Mouse (Mus musculus): ENCODE results near the gene Trub1. TPM values are rescaled to one million over a fixed set of nuclear protein-coding genes. Genes with fewer than 3 reads are reported as not detected.
A peak's percentile ranks its signal among the peaks of the same experiment; 100 is the strongest.

Trub1 gene
- polyA plus RNA-seq, 1 experiment from 2014 or later = 28.5 TPM

DNA sequence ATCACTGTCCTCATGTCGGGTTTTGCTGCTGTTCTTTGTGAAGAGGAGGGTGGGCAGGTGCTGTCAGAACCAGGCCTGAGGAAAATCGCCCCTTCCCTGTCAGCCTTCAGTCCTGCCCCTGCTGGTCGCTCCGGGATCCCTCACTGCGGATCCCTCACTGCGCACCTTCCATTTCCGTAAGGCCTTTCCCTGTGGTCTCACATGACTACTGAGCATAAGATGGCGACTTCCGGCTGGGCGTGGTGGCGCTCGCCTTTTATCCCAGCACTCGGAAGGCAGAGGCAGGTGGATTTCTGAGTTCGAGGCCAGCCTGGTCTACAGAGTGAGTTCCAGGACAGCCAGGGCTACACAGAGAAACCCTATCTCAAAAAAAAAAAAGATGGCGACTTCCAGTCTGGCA, 27.4 kb upstream of the Trub1 start:
- H3K4me3 ChIP-seq = no peak overlapping the region
- H3K4me2 ChIP-seq (replicated peaks) = no peak overlapping the region
- H3K9ac ChIP-seq = no peak overlapping the region
- H3K4me1 ChIP-seq = no peaks in the 10 kb centered on the region
- WGBS = 96% methylated on average over 15 of the region's 15 CpGs
- no peaks in the 10 kb centered on the region for H3K27me3 ChIP-seq
- no peaks in the 10 kb centered on the region for H3K36me3 ChIP-seq
- ATAC-seq (ENCODE audit: low FRiP score, low read depth) = no peak
- no peaks in the 10 kb centered on the region for H3K9me3 ChIP-seq
- no peak overlapping the region for H3K27ac ChIP-seq

- no peaks in the 10 kb centered on the region for H3K4me1 ChIP-seq
- no peaks in the 10 kb centered on the region for H3K27me3 ChIP-seq
- H3K9ac ChIP-seq = no peak overlapping the region
- no peaks in the 10 kb centered on the region for H3K36me3 ChIP-seq
- no peaks in the 10 kb centered on the region for H3K9me3 ChIP-seq
- no peak for ATAC-seq (ENCODE audit: low FRiP score, low read depth)
- H3K27ac ChIP-seq = no peak overlapping the region
- H3K4me2 ChIP-seq (replicated peaks) = no peak overlapping the region
- 90% methylated on average over 8 of the region's 8 CpGs for WGBS
- no peak overlapping the region for H3K4me3 ChIP-seq
These were observed 25.9 kb upstream of the Trub1 start for GRCm38 (mm10) chr19:57426841-57427240.

DNA sequence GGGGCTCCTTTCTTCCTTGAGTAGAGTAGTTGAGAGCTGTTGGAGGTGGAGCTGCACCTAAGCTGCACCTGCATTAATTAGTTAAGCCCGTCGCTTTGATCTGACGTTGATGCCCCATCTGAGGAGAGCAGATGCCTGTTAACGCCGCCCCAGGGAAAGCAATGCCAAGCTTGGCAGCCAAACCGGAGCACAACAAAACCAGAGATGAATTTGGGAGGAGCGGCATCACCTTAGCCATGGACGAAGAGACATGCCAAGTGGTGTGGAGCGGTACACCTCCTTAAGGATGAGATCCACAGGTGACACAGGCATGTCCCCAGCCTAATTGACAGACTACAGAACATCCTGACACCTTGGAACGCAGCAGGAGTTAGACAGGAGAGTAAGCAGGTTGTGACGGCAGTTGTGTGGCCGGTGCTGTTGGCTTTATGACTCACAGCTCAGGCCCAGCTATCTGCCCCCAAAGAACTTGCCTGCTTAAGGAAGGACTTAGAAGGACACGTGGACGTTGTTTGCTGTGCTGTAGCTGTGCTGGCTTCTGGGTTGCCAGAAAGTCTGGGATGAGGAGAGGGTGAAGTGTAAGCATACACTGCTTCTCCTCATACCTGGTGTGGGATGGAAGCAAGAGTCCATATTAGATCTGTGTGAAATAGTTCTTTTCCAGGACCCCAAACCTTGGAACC, 24.8 kb upstream of the Trub1 start:
- Histone ChIP-seq H3K4me3 (no peak overlapping the region), H3K27me3 (no peaks in the 10 kb centered on the region), H3K36me3 (no peaks in the 10 kb centered on the region), H3K4me2 (replicated peaks) (no peak overlapping the region), H3K27ac (no peak overlapping the region), H3K4me1 (no peaks in the 10 kb centered on the region), H3K9me3 (no peaks in the 10 kb centered on the region), H3K9ac (no peak overlapping the region)
- WGBS = 67% methylated on average over 14 of the region's 14 CpGs
- no peak for ATAC-seq (ENCODE audit: low FRiP score, low read depth)

DNA sequence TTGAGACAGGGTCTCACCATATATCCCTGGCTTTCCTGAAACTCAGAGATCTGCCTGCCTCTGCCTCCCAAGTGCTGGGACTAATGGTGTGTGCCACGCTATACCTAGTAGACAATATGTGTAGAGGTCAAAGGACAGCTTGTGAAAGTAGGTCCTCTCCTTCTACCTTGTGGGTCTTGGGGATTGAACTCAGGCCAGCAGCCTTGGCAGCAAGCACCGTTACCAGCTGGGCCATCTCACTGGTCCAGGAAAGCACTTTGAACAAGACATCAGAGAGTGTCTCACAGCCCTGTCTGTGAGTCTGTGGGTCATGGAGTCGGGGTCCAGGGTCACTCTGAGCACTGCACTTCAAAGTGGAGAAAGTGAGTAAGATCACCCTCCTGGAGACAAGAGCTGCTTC, 24.1 kb upstream of the Trub1 start:
- WGBS = 87% methylated on average over 3 of the region's 3 CpGs
- Histone ChIP-seq H3K36me3 (no peaks in the 10 kb centered on the region), H3K27me3 (no peaks in the 10 kb centered on the region), H3K9me3 (no peaks in the 10 kb centered on the region), H3K4me1 (no peaks in the 10 kb centered on the region), H3K9ac (no peak overlapping the region), H3K4me3 (no peak overlapping the region), H3K4me2 (replicated peaks) (no peak overlapping the region), H3K27ac (no peak overlapping the region)
- ATAC-seq (ENCODE audit: low FRiP score, low read depth) = no peak

DNA sequence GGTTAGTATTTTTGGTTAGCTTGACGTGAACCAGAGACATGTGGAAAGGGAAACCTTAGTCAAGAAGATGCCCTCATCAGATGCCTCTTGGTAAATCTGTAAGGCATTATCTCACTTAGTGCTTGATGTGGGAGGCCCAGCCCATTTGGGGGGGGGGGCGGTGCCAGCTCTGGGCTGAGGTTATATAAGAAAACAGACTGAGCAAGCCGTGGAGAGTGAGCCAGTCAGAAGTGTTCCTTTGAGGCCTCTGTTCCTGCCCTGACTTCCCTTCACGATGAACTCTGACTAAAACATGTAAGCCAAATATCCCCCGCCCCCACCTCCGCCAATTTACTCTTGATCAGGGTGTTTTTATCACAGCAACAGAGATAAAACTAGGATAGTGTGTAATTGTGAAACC, 22.8 kb upstream of the Trub1 start:
- H3K36me3 ChIP-seq = no peaks in the 10 kb centered on the region
- no peaks in the 10 kb centered on the region for H3K4me1 ChIP-seq
- WGBS = 76% methylated on average over 6 of the region's 6 CpGs
- no peak for ATAC-seq (ENCODE audit: low FRiP score, low read depth)
- H3K9me3 ChIP-seq = no peaks in the 10 kb centered on the region
- no peak overlapping the region for H3K4me2 ChIP-seq (replicated peaks)
- peaks cover 4% of the 10 kb centered on the region; the same call in 1 of the 2 replicates for H3K27me3 ChIP-seq
- H3K9ac ChIP-seq = no peak overlapping the region
- no peak overlapping the region for H3K27ac ChIP-seq
- no peak overlapping the region for H3K4me3 ChIP-seq

- no peak for ATAC-seq (ENCODE audit: low FRiP score, low read depth)
- Histone ChIP-seq H3K36me3 (no peaks in the 10 kb centered on the region), H3K4me2 (replicated peaks) (no peak overlapping the region), H3K9me3 (no peaks in the 10 kb centered on the region), H3K4me3 (no peak overlapping the region), H3K4me1 (peaks cover 4% of the 10 kb centered on the region; the same call in 1 of the 2 replicates), H3K9ac (no peak overlapping the region), H3K27me3 (peaks cover 4% of the 10 kb centered on the region; the same call in 1 of the 2 replicates), H3K27ac (no peak overlapping the region)
- WGBS = 24% methylated on average over 6 of the region's 6 CpGs
These were observed 21.2 kb upstream of the Trub1 start for GRCm38 (mm10) chr19:57431476-57431875.

DNA sequence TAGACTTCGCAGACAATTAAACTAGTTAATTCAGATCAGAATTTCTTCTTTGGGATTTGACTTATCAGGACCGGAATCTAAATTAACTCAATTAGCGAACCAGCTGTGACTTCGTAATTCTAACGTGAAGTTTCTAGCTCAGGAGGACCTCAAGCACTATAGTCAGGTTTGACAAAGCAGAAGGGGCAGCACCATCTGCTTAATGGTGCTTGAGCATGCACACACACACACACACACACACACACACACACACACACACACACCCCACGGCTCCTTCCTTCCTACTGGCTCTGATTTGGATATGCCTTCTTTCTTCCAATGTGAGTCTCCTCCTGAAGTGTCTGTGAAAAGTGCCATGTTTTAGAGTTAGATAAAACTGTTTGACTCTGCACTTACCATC, 18.7 kb upstream of the Trub1 start:
- WGBS = 73% methylated on average over 6 of the region's 6 CpGs
- peaks cover 4% of the 10 kb centered on the region; the same call in 1 of the 2 replicates for H3K27me3 ChIP-seq
- no peak overlapping the region for H3K27ac ChIP-seq
- no peak for ATAC-seq (ENCODE audit: low FRiP score, low read depth)
- no peaks in the 10 kb centered on the region for H3K36me3 ChIP-seq
- no peak overlapping the region for H3K4me3 ChIP-seq
- no peaks in the 10 kb centered on the region for H3K9me3 ChIP-seq
- peaks cover 15% of the 10 kb centered on the region; the same call in 1 of the 2 replicates for H3K4me1 ChIP-seq
- no peak overlapping the region for H3K9ac ChIP-seq
- no peak overlapping the region for H3K4me2 ChIP-seq (replicated peaks)

DNA sequence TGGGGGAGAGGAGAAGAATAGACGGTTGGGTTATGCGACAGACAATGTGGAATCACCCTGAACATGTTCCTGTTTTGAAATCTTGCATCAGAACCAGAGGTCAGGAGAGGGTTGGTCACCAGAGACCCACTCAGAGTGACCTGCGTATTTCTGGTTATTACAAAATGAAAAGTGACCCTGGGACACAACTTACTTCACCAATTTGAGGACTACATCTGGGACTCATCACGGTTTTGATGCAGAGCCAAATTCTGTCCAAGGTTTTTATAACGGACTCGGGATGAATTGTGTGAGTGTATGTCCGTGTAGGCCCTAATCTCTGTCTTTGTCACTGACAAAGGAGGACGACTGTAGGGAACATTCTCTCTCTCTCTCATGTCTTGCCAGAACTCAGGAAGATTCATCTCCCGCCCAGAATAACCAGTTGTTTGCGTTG, 16.1 kb upstream of the Trub1 start:
- Histone ChIP-seq H3K4me3 (no peak overlapping the region), H3K36me3 (no peaks in the 10 kb centered on the region), H3K27me3 (peaks cover 4% of the 10 kb centered on the region; the same call in 1 of the 2 replicates), H3K4me1 (peaks cover 28% of the 10 kb centered on the region), H3K27ac (no peak overlapping the region), H3K4me2 (replicated peaks) (no peak overlapping the region), H3K9ac (no peak overlapping the region), H3K9me3 (no peaks in the 10 kb centered on the region)
- ATAC-seq (ENCODE audit: low FRiP score, low read depth) = no peak
- WGBS = 58% methylated on average over 10 of the region's 10 CpGs

DNA sequence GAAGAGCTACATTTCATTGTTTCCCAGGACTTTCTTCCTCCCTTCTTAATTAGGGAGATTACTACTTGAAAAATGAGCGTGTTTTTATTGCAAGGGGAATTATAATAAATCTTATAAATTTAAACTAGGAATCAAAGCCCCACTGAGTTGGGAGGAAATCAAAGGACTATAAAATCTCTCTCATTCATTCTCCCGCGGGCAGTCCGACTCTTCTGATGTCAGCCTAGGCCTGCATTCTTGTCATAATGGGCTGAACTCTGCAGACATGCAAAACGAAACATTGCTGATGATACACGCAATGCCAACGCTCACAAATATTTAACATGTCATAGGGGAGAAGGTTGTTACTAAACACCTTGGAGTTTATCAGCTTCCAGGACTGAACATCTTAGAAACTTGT, 15.7 kb upstream of the Trub1 start:
- no peaks in the 10 kb centered on the region for H3K36me3 ChIP-seq
- peaks cover 4% of the 10 kb centered on the region; the same call in 1 of the 2 replicates for H3K27me3 ChIP-seq
- WGBS = 38% methylated on average over 7 of the region's 7 CpGs
- H3K4me1 ChIP-seq = peaks cover 30% of the 10 kb centered on the region
- no peak for ATAC-seq (ENCODE audit: low FRiP score, low read depth)
- no peak overlapping the region for H3K27ac ChIP-seq
- no peak overlapping the region for H3K4me2 ChIP-seq (replicated peaks)
- H3K9ac ChIP-seq = no peak overlapping the region
- H3K4me3 ChIP-seq = no peak overlapping the region
- no peaks in the 10 kb centered on the region for H3K9me3 ChIP-seq

DNA sequence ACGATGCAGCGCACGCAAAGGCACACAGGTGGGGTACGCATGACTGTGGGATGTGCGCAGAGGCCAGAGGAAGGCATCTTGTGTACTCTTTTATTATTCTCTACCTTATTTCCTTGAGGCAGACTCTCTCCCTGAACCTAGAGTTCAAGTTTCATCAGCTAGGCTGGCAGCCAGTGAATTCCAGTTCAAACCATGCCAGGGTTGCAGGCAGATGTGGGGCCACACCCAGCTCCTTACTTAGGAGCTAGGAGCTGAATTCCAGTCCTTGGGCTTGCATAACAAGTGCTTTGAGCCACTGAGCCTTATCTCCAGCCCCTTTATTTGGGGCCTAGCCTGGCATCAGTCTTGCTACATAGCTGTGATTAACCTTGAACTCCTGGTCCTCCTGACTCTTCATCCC, 13.4 kb upstream of the Trub1 start:
- Histone ChIP-seq H3K4me1 (peaks cover 37% of the 10 kb centered on the region), H3K36me3 (no peaks in the 10 kb centered on the region), H3K9me3 (no peaks in the 10 kb centered on the region), H3K9ac (no peak overlapping the region), H3K27ac (no peak overlapping the region), H3K4me2 (replicated peaks) (no peak overlapping the region), H3K4me3 (no peak overlapping the region), H3K27me3 (peaks cover 2% of the 10 kb centered on the region; the same call in 1 of the 2 replicates)
- 94% methylated on average over 5 of the region's 5 CpGs for WGBS
- ATAC-seq (ENCODE audit: low FRiP score, low read depth) = no peak

DNA sequence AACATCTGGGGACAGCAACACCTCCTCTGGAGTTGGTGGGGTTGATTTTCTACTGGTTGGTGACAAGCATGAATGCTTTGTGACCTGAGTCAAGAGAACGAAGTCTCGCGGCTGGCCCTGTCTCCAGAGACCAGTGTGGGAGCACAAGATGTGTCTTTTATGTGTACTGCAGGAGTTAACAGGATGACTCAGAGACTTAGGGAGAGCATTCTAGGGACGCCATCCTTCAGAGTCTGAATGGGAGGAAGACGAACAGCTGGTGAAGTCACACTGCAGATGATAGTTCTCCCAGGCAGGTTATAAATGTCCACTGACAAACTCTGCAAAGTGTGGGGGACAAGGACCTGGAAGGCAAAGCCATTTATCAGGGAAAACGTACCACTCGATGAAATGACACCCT, 11.2 kb upstream of the Trub1 start:
- Histone ChIP-seq H3K4me3 (no peak overlapping the region), H3K27ac (0 out of 2 replicates have a peak overlapping the region, but pooled peaks have one; percentile 39), H3K4me1 (peaks cover 38% of the 10 kb centered on the region), H3K9me3 (no peaks in the 10 kb centered on the region), H3K9ac (0 out of 2 replicates have a peak overlapping the region, but pooled peaks have one; percentile 10), H3K4me2 (replicated peaks) (peak overlapping the region; percentile 35), H3K36me3 (no peaks in the 10 kb centered on the region), H3K27me3 (no peaks in the 10 kb centered on the region)
- WGBS = 26% methylated on average over 7 of the region's 7 CpGs
- ATAC-seq (ENCODE audit: low FRiP score, low read depth) = no peak

GRCm38 (mm10) chr19:57442936-57443657, 9.6 kb upstream of the Trub1 start:
- Histone ChIP-seq H3K4me3 (no peak overlapping the region), H3K4me2 (replicated peaks) (no peak overlapping the region), H3K36me3 (no peaks in the 10 kb centered on the region), H3K9ac (no peak overlapping the region), H3K27ac (no peak overlapping the region), H3K27me3 (no peaks in the 10 kb centered on the region), H3K4me1 (peaks cover 29% of the 10 kb centered on the region), H3K9me3 (no peaks in the 10 kb centered on the region)
- no peak for ATAC-seq (ENCODE audit: low FRiP score, low read depth)
- WGBS = 48% methylated on average over 8 of the region's 8 CpGs

Data from limb, embryonic 13.5 days (tissue).